Mouse (Mus musculus): ENCODE results near the gene Mfsd13b. TPM values are rescaled to one million over a fixed set of nuclear protein-coding genes. Genes with fewer than 3 reads are reported as not detected.

Gene Mfsd13b
- total RNA-seq, 2 experiments from 2014 or later = not detected

DNA sequence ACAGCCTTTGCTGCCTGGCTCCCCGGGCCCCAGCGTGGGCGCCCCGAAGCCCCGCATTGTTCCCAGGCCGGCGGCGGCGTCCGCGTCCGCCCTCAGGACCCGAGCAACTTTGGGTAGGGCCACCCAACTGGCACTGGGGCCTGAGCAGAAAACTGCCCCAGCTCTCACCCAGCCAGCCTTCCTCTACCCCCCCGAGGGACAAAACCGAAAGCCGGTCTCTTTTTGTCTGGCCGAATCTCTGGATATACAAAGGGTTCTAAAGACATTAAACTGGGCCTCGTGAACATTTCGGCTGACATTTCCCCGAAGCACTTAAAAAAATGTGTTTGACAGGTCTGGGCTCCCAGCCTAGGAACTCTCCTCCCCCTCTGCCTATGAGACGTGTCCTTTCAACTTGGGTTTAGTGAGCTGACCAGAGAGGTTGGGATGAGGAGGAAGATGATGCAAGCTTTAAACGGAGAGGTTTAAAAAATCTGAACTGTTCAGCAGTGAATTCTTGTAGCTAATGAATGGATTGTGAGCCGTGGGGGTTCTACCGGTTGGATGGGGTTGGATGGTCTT lies 52.9 kb downstream of the Mfsd13b start:
- peak; percentile 40 for ATAC-seq (replicated peaks; ENCODE audit: poor library complexity, severe bottlenecking)

DNA sequence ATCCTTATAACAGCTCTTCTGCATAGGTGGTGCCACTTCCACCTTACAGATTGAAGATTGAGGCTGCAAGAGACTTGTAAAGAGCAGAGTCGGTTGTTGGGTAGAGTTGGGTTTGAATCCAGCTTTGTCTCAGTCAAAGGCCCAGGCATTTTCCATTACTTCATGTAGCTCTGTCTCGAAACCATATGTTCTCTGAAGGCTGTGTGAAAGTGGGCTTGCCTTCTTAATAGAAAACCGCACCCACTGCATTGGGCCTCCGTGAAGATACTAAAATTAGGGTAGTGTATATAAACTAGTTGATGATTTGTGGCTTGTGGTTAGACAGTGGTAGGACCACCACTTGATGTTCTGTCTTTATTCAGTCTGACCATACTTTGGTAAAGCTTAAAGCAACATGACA lies 58.3 kb downstream of the Mfsd13b start:
- ATAC-seq (replicated peaks; ENCODE audit: poor library complexity, severe bottlenecking) = peak; percentile 14; the same call in 1 of the 2 replicates

DNA sequence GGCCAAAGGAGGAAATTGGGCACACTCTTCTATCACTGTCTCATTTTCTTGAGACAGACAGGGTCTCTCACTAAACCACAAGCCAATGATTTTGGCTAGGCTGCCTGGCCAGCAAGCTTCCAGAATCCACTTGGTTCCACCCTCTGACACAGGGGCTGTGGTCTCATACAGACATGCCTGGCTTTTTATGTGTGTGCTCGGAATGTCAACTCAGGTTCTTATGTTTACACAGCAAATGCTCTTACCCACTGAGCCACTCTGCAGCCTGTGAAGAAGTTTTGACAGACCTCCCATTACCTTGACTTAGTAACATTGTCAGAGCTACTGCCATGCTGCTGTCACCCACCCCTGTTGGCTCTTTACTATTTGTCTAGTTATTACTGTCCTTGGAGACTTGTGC lies 59.7 kb downstream of the Mfsd13b start:
- ATAC-seq (replicated peaks; ENCODE audit: poor library complexity, severe bottlenecking) = 0 out of 2 replicates have a peak, but pooled peaks have one; percentile 12

DNA sequence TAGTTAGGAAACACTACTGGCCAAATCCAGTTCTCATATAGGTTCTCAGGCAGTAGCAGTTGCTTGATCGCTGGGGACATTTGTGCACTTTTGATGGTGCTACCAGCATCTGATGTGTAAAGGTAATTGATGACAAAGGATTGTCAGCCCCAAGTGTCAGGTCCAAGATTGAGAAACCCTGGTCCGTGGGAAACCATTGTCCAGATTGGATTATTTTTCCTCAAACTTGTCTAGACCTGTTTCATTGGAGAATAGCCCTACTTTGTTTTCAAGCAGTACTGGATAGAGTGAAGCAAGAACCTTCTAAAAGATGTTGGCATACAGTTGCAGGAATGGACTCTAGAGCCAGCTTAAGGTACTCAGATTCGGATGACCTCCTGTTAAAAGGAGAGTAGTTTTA lies 60.7 kb downstream of the Mfsd13b start:
- no peak for ATAC-seq (replicated peaks; ENCODE audit: poor library complexity, severe bottlenecking)

DNA sequence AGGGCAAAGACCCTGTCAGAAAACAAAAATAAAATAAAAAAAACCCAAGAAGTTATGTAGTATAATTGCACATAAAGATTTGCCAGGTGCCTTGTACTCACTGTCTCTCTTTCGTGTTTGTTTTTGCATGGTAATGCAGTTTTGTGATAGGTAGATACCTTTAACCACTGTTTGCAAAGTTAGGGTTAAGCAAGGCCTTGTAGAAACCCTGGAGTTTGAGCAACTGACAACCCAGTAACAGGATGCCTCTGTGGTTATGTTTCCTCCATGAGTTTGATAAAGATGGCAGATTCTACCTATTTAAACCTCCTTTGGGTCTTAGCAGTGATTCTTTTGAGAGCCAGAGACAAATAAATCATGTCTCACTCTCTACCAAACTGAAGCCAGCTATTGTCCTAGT lies 61.2 kb downstream of the Mfsd13b start:
- peak; percentile 52; the same call in 1 of the 2 replicates for ATAC-seq (replicated peaks; ENCODE audit: poor library complexity, severe bottlenecking)

DNA sequence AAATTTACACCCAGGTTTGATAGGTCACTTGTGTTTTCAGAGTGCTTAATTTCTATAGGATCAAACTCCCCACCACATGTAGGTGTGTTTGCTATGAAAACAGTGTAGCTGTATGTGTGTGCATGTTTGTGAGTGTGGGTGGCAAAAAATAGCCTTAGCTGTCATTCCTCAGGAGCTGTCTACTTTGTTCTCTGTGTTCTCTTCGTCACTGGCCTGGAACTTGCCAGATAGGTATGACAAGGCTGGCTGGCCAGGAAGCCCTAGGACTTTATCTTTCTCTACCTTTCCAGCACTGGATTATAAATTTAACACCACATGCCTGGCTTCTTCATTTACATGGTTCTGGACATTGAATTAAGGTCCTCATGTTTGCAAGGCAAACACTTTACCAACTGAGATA lies 61.9 kb downstream of the Mfsd13b start:
- ATAC-seq (replicated peaks; ENCODE audit: poor library complexity, severe bottlenecking) = no peak

DNA sequence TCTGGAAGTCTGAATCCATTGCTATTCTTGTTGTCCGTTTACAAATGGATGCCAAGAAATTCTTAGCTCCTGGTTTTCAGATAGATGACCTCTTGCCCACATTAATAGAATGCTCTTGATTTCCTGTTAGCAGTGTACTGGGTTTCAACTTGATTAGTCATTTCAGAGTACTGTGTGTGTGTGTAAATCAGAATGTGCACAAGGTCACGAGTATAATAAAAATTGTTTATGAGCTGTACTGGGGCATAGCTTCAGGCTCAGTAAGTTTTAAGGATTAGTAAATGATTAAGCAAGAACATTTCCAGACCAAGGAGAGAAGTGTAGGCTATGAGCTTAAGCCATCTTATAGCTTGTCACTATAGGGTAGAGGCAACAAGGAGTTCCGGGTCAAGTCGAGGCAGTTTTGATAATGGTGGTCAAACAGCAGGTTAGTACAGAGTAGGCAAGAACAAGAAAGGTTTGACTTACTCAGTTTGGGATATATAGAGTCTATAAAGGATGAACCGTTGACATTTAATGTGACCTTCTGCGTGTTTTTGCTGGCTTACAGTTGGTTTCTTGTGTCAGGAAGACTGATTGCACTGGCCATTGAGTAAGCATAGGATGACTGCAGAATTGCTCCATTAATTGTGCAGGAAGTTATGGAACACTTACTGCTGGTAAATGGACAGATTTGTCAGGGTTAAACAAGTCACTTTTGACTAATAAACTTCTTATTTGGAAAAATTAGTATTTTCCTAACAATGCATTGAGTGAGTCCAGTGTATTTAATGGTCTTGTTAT lies 63.6 kb downstream of the Mfsd13b start:
- no peak for ATAC-seq (replicated peaks; ENCODE audit: poor library complexity, severe bottlenecking)

DNA sequence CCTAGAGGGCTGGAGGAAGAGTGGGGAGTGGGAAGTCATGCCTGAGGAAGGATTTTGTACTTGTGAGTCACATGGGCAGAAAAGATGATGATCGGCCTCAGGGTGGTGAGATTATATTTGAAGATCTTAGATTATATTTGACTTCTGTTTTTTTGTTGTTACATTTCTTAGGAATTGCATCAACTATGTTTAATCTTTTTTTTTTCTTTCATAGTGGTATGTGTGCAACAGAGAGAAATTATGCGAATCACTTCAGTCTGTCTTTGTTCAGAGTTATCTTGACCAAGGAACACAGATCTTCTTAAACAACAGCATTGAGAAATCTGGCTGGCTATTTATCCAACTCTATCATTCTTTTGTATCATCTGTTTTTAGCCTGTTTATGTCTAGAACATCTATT lies 65.3 kb downstream of the Mfsd13b start:
- peak; percentile 44; the same call in 1 of the 2 replicates for ATAC-seq (replicated peaks; ENCODE audit: poor library complexity, severe bottlenecking)

DNA sequence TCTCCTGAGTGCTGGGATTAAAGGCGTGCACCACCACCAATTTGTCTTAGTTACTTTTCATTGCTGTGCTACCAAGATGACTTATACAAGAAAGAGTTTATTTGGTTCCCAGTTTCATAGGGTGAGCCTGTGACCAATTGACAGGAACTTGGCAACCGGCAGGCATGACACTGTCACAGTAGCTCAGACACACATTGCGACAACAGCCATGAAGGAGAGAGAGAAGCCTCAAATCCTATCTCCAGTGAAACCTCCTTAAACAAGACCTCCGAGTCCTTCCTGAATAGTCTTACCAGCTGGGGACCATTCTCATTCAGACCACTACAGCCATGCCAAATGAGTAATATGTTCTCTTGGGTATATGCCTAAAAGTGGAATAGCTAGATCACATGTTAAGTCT lies 70.8 kb downstream of the Mfsd13b start:
- ATAC-seq (replicated peaks; ENCODE audit: poor library complexity, severe bottlenecking) = no peak

DNA sequence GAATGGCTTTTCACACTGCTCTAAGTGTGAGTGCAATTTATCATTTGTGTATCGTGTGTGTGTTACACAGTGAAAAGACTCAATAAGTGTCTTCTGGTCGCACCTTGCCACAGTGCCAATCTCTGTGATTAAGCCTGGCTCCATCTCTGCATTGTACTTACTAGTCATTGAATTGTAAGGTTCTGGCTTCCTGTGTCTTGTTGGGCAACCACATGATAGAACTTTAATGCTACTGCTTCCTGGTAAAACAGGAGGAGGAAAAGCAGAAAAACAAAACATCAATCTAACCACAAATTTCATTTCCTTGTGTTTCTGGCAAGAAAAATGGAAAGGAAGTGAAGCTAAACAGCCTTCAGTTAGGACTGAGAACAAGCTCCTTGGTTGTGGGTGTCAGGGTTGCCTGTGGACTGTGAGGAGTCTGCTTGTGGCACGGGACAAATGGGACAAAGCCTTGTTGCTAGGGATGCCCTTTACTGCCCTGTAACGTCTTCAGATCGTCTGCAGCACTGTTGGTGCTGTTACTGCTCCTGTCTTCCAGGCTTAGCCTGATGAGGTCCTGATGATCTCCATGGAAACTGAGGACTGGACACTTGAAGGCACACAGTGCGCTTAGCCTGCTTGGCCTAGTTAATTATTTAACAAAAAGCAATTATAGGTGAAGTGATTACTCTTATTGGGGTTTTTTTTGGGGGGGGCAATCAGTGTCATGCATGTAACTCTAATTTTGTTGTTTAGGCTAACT lies 77.3 kb downstream of the Mfsd13b start:
- ATAC-seq (replicated peaks; ENCODE audit: poor library complexity, severe bottlenecking) = peak; percentile 77

DNA sequence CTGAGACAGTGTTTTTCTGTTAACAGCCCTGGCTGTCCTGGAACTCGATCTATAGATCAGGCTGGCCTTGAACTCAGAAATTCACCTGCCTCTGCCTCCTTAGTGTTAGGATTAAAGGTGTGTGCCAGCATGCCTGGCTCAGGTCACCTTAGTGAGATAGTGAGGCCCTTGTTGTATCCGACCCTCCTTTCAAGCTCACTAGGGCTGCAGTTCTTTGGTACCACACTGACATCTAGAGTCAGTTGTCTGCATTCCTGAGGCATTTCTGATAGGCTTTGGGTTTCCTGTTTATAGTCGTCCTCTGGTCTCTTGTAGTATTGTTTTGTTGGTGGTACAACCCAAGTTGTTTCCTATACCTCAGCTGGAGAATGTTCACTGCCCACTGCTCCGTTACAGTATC lies 82.0 kb downstream of the Mfsd13b start:
- ATAC-seq (replicated peaks; ENCODE audit: poor library complexity, severe bottlenecking) = no peak

Other genes starting within 250 kb of the Mfsd13b start
- not detected in 2 replicates for gene Vwa3a, start 243.2 kb upstream of the Mfsd13b start, total RNA-seq (2014; fragmentation: Nextera tagmentation)
- gene Vwa3a, start 243.2 kb upstream of the Mfsd13b start, total RNA-seq (2017) = not detected in 2 replicates
- not detected in 2 replicates for gene Gm5737, start 170.1 kb upstream of the Mfsd13b start, total RNA-seq (2014; fragmentation: Nextera tagmentation)
- gene Gm5737, start 170.1 kb upstream of the Mfsd13b start, total RNA-seq (2017) = not detected in 2 replicates
- gene Eef2k, start 139.7 kb upstream of the Mfsd13b start, total RNA-seq (2014; fragmentation: Nextera tagmentation) = 49.3 and 60.6 TPM in 2 replicates
- gene Eef2k, start 139.7 kb upstream of the Mfsd13b start, total RNA-seq (2017) = 65.4 and 80.5 TPM in 2 replicates
- gene Polr3e, start 64.8 kb upstream of the Mfsd13b start, total RNA-seq (2014; fragmentation: Nextera tagmentation) = 24.5 and 25.8 TPM in 2 replicates
- gene Polr3e, start 64.8 kb upstream of the Mfsd13b start, total RNA-seq (2017) = 33.5 and 37.1 TPM in 2 replicates
- 1.6 and 2.9 TPM in 2 replicates for gene Cdr2, start 197 bp upstream of the Mfsd13b start, total RNA-seq (2014; fragmentation: Nextera tagmentation)
- 1.7 and 2.8 TPM in 2 replicates for gene Cdr2, start 197 bp upstream of the Mfsd13b start, total RNA-seq (2017)
- 43.8 and 61.5 TPM in 2 replicates for gene Mettl9, start 51.9 kb downstream of the Mfsd13b start, total RNA-seq (2014; fragmentation: Nextera tagmentation)
- 62.1 and 72.0 TPM in 2 replicates for gene Mettl9, start 51.9 kb downstream of the Mfsd13b start, total RNA-seq (2017)
- gene Igsf6, start 92.1 kb downstream of the Mfsd13b start, total RNA-seq (2014; fragmentation: Nextera tagmentation) = 246 and 248 TPM in 2 replicates
- 341 and 374 TPM in 2 replicates for gene Igsf6, start 92.1 kb downstream of the Mfsd13b start, total RNA-seq (2017)
- not detected in 2 replicates for gene Otoa, start 99.1 kb downstream of the Mfsd13b start, total RNA-seq (2014; fragmentation: Nextera tagmentation)
- 0.17 and 0.21 TPM in 2 replicates for gene Otoa, start 99.1 kb downstream of the Mfsd13b start, total RNA-seq (2017)

Measured in granulocyte monocyte progenitor cell, adult 5-6 weeks (primary cell).